In the genomic region with DNA sequence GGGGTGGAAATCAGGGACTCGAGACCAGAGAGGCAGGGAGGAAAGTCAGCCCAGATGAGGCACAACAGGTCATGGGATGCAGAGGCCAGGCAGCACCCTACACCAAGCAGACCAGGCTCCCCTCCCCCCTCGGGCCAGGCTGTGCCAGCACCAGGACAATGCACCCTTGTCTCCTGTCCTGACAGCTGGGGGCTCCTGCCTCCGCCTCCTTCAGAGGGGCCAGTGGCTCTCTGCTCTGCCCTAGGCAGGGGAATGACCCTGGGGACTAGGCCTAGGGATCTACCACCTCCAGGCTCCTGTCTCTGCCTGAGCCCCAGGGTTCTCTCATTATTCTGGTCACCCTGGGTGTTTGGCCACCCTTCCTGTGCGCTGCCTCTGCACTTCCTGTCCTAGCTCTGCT, we compare ENCODE assay signal across 9 mouse cellular contexts. TPM values are rescaled to one million over a fixed set of nuclear protein-coding genes. Genes with fewer than 3 reads are reported as not detected.
DNase-seq lines count a peak whose midpoint lies in the region; ATAC-seq and TF ChIP-seq lines count a peak whose summit lies in the region.
"Had no signal": no experiment of that assay in that cellular context is flagged by ENCODE, and none has a peak within 500 bp of the region (broad histone marks: within the 10 kb centered on the region; RNA-seq: fewer than 3 reads in every experiment).

No protein-coding gene starts in this region.

- 12% methylated on average over 4 of the region's 4 CpGs for WGBS in forebrain, embryonic 14.5 days
- 9% methylated on average over 4 of the region's 4 CpGs for WGBS in heart, postnatal 0 days
- 30% methylated on average over 4 of the region's 4 CpGs for WGBS in olfactory bulb, adult 2 months

- peak; percentile 47 for DNase-seq in embryo, embryonic 10 days (ENCODE audit: low spot score)
- DNase-seq in embryo, embryonic 9.5 days (ENCODE audit: extremely low spot score) = no peak
- peak; percentile 65 for DNase-seq in forebrain, embryonic 14.5 days (ENCODE audit: low spot score)
- peak; percentile 60 for DNase-seq in heart, postnatal 0 days (ENCODE audit: low spot score)
- peak; percentile 77 to 87 for DNase-seq in left cerebral cortex, adult 9 months (ENCODE audit: low spot score in 2 of 2)
- no peak for DNase-seq in lung, postnatal 10 days
- no peak for DNase-seq in thymus, postnatal 36 days

- no peak for TF ChIP-seq POLR2A in olfactory bulb, adult 2 months (IDR thresholded peaks at IDR 0.05; ENCODE audit: insufficient read depth, low read depth, low read length)

- no peaks in the 10 kb centered on the region for H3K9me3 ChIP-seq in forebrain, embryonic 14.5 days (replicated peaks; ENCODE audit: control insufficient read depth, low read length)
- H3K9me3 ChIP-seq in heart, postnatal 0 days (replicated peaks; ENCODE audit: control insufficient read depth, low read length) = no peaks in the 10 kb centered on the region

- 0 out of 2 replicates have a peak, but pooled peaks cover 5% of the 10 kb centered on the region for H3K27me3 ChIP-seq in forebrain, embryonic 14.5 days (replicated peaks; ENCODE audit: control insufficient read depth, insufficient read depth, low read length)
- H3K27me3 ChIP-seq in heart, postnatal 0 days (ENCODE audit: control insufficient read depth, insufficient read depth, low read length) = no peaks in the 10 kb centered on the region

- H3K4me1 ChIP-seq in forebrain, embryonic 14.5 days (ENCODE audit: control insufficient read depth, insufficient read depth, low read length) = peaks cover 16% of the 10 kb centered on the region
- peaks cover 38% of the 10 kb centered on the region for H3K4me1 ChIP-seq in heart, postnatal 0 days (ENCODE audit: control insufficient read depth, insufficient read depth)
- H3K4me1 ChIP-seq in olfactory bulb, adult 2 months (ENCODE audit: control insufficient read depth, insufficient read depth, low read length) = peaks cover 22% of the 10 kb centered on the region

- no peak overlapping the region; the same call in none of the 2 replicates for H3K9ac ChIP-seq in forebrain, embryonic 14.5 days (ENCODE audit: low read length)
- peak overlapping the region; percentile 72 for H3K9ac ChIP-seq in heart, postnatal 0 days (replicated peaks; ENCODE audit: low read depth, low read length)

- H3K4me3 ChIP-seq in forebrain, embryonic 14.5 days (ENCODE audit: low read depth, low read length) = no peak overlapping the region
- H3K4me3 ChIP-seq in heart, postnatal 0 days (ENCODE audit: low read depth, low read length) = peak overlapping the region; percentile 52
- H3K4me3 ChIP-seq in olfactory bulb, adult 2 months (ENCODE audit: insufficient read depth, low read depth, low read length) = no peak overlapping the region

- H3K36me3 ChIP-seq in forebrain, embryonic 14.5 days (ENCODE audit: control insufficient read depth, insufficient read depth, low read length) = no peaks in the 10 kb centered on the region
- no peaks in the 10 kb centered on the region for H3K36me3 ChIP-seq in heart, postnatal 0 days (replicated peaks; ENCODE audit: control insufficient read depth, insufficient read depth, low read length)

- no peak for TF ChIP-seq CTCF in heart, postnatal 0 days (IDR thresholded peaks at IDR 0.05; ENCODE audit: low read depth)
- no peak for TF ChIP-seq CTCF in olfactory bulb, adult 2 months (IDR thresholded peaks at IDR 0.05; ENCODE audit: insufficient read depth, low read depth, low read length)

- H3K27ac ChIP-seq in forebrain, embryonic 14.5 days (ENCODE audit: low read depth, low read length) = peak overlapping the region; percentile 44
- peak overlapping the region; percentile 99 for H3K27ac ChIP-seq in heart, postnatal 0 days (ENCODE audit: low read depth)
- peak overlapping the region; percentile 53; the same call in 1 of the 2 replicates for H3K27ac ChIP-seq in olfactory bulb, adult 2 months (ENCODE audit: insufficient read depth, low read depth, low read length)

- H3K4me2 ChIP-seq in forebrain, embryonic 14.5 days (ENCODE audit: low read length) = no peak overlapping the region
- peak overlapping the region; percentile 55 for H3K4me2 ChIP-seq in heart, postnatal 0 days (ENCODE audit: low read depth, low read length)

- TF ChIP-seq EP300 in heart, postnatal 0 days (IDR thresholded peaks at IDR 0.05; ENCODE audit: low read depth) = peak; percentile 85; the same call in 1 of the 2 replicates

- peak; percentile 64 for ATAC-seq in forebrain, embryonic 14.5 days
- ATAC-seq in heart, postnatal 0 days (ENCODE audit: insufficient read depth, low read depth) = peak; percentile 12

RNA-seq across cellular contexts. Expression of gene Josd2, which starts 6.6 kb away (rescaled TPM):
- 49.3 and 50.5 TPM in 2 replicates for polyA plus RNA-seq in forebrain, embryonic 14.5 days (2014; fragmentation: Nextera tagmentation; extraction: Ambion mirVana)
- total RNA-seq in heart, postnatal 0 days (2014; rRNA removed; ENCODE audit: low replicate concordance) = 123 and 143 TPM in 2 replicates
- 91.2 and 105 TPM in 2 replicates for polyA plus RNA-seq in heart, postnatal 0 days (2015; fragmentation: Nextera tagmentation; extraction: Ambion mirVana)
- polyA plus RNA-seq in olfactory bulb, adult 2 months (2012; ENCODE audit: insufficient read depth, insufficient read length, low replicate concordance, missing spikeins) = not detected in 2 replicates

RNA-seq across cellular contexts. Expression of gene Aspdh, which starts 9.2 kb away (rescaled TPM):
- polyA plus RNA-seq in forebrain, embryonic 14.5 days (2014; fragmentation: Nextera tagmentation; extraction: Ambion mirVana) = 5.3 TPM in 2 replicates
- total RNA-seq in heart, postnatal 0 days (2014; rRNA removed; ENCODE audit: low replicate concordance) = 7.5 TPM in 1 of 2 replicates, not detected in the other
- 0.40 and 0.86 TPM in 2 replicates for polyA plus RNA-seq in heart, postnatal 0 days (2015; fragmentation: Nextera tagmentation; extraction: Ambion mirVana)
- not detected in 2 replicates for polyA plus RNA-seq in olfactory bulb, adult 2 months (2012; ENCODE audit: insufficient read depth, insufficient read length, low replicate concordance, missing spikeins)
- polyA plus RNA-seq: C2C12 had no signal

RNA-seq across cellular contexts. Expression of gene Emc10, which starts 21.9 kb away (rescaled TPM):
- 147 and 154 TPM in 2 replicates for polyA plus RNA-seq in forebrain, embryonic 14.5 days (2014; fragmentation: Nextera tagmentation; extraction: Ambion mirVana)
- total RNA-seq in heart, postnatal 0 days (2014; rRNA removed; ENCODE audit: low replicate concordance) = 206 and 212 TPM in 2 replicates
- polyA plus RNA-seq in heart, postnatal 0 days (2015; fragmentation: Nextera tagmentation; extraction: Ambion mirVana) = 67.0 and 73.2 TPM in 2 replicates
- polyA plus RNA-seq in olfactory bulb, adult 2 months (2012; ENCODE audit: insufficient read depth, insufficient read length, low replicate concordance, missing spikeins) = not detected in 2 replicates

RNA-seq across cellular contexts. Expression of gene Fam71e1, which starts 22.0 kb away (rescaled TPM):
- polyA plus RNA-seq in forebrain, embryonic 14.5 days (2014; fragmentation: Nextera tagmentation; extraction: Ambion mirVana) = 13.0 and 24.0 TPM in 2 replicates
- 3.2 and 4.3 TPM in 2 replicates for total RNA-seq in heart, postnatal 0 days (2014; rRNA removed; ENCODE audit: low replicate concordance)
- polyA plus RNA-seq in heart, postnatal 0 days (2015; fragmentation: Nextera tagmentation; extraction: Ambion mirVana) = 11.4 and 12.5 TPM in 2 replicates
- not detected in 2 replicates for polyA plus RNA-seq in olfactory bulb, adult 2 months (2012; ENCODE audit: insufficient read depth, insufficient read length, low replicate concordance, missing spikeins)

RNA-seq across cellular contexts. Expression of gene Lrrc4b, which starts 45.6 kb away (rescaled TPM):
- polyA plus RNA-seq in forebrain, embryonic 14.5 days (2014; fragmentation: Nextera tagmentation; extraction: Ambion mirVana) = 20.8 and 22.1 TPM in 2 replicates
- 55.6 and 89.5 TPM in 2 replicates for total RNA-seq in heart, postnatal 0 days (2014; rRNA removed; ENCODE audit: low replicate concordance)
- 2.8 TPM in 2 replicates for polyA plus RNA-seq in heart, postnatal 0 days (2015; fragmentation: Nextera tagmentation; extraction: Ambion mirVana)
- polyA plus RNA-seq in olfactory bulb, adult 2 months (2012; ENCODE audit: insufficient read depth, insufficient read length, low replicate concordance, missing spikeins) = not detected in 2 replicates
- polyA plus RNA-seq: C2C12 had no signal

Comparison
In these comparisons a context has a peak if more than half of its experiments do, and no peak if none do; other contexts are left out.
1. DNase-seq: peak in embryo, embryonic 10 days (single experiment), forebrain, embryonic 14.5 days (single experiment), heart, postnatal 0 days (single experiment) and left cerebral cortex, adult 9 months (2 of 2); none in embryo, embryonic 9.5 days (single experiment), lung, postnatal 10 days (single experiment) and thymus, postnatal 36 days (0 of 2).
2. H3K27ac ChIP-seq: peak in every context shown above with its lines; median percentile 99 in heart, postnatal 0 days; 53 in olfactory bulb, adult 2 months; 44 in forebrain, embryonic 14.5 days.